Mouse (Mus musculus) liver, embryonic 14.5 days (tissue): ENCODE results near the gene Lrfn4.
A peak's percentile ranks its signal among the peaks of the same experiment; 100 is the strongest.

Experiments used
- CTCF ChIP-seq: IDR thresholded peaks from 2 replicates; pipeline ENCODE4 v1.5.1; 2016; ENCODE audit warnings: antibody characterized with exemption, low read depth, control low read depth
- EP300 ChIP-seq: IDR thresholded peaks from 2 replicates; pipeline ENCODE4 v1.6.1; 2016; ENCODE audit warnings: antibody characterized with exemption, low read depth

- TF ChIP-seq CTCF (peak; percentile 42), EP300 (no peak)
Measured at GRCm38 (mm10) chr19:4565678-4566077, 49.8 kb downstream of the Lrfn4 start.
